Mouse (Mus musculus) lung, adult 2 months (tissue): ENCODE measurements at regions not wholly inside any gene's neighbourhood (a gene's known extent, or its start where the extent isn't known, plus 50 kb on each side); places are given as distances from the start of the nearest gene placed in this dataset.

ENCODE experiments used
- CTCF ChIP-seq: fragments of 200-500 bp; IDR thresholded peaks from 2 replicates; pipeline ENCODE4 v1.5.1; 2011; ENCODE audit warnings: mild to moderate bottlenecking, low read length, control low read depth; ENCODE audit not compliant: insufficient read depth
- POLR2A ChIP-seq: fragments of 200-500 bp; IDR thresholded peaks from 2 replicates; pipeline ENCODE4 v1.6.1; 2011; ENCODE audit warnings: low read depth, mild to moderate bottlenecking, control low read depth, low read length, borderline replicate concordance; ENCODE audit errors: extremely low read depth

DNA sequence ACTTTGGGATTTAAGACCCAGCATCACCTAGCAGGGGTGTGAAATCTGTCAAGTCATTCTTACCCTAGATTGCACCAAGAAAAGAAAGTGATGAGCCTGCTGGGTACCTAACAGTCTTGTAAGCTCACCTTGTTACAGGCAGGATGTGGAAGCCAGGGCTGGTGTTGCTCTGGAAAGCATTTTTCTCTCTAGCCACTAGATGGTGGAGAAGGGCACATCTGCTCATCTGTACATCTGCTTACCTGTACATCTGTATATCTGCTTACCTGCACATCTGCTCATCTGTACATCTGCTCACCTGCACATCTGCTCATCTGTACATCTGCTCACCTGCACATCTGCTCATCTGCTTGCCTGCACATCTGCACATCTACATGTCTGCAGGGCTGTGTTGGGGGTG, 102.0 kb upstream of the Spata13 start:
- TF ChIP-seq POLR2A, result no peak
- TF ChIP-seq CTCF, result no peak
